Mouse (Mus musculus) embryonic facial prominence, embryonic 11.5 days (tissue): Measurements from ENCODE around the gene Ddx5. TPM values are rescaled to one million over a fixed set of nuclear protein-coding genes. Genes with fewer than 3 reads are reported as not detected.
"Not testable (repeated sequence)": the region's sequence is repeated elsewhere in the genome, so short reads cannot be mapped to it uniquely, and the experiment has no call there.

Experiments used
- ATAC-seq: fragments of 200-750 bp; cut with Nextera tagmentation; replicated peaks from 2 replicates; pipeline ENCODE4 v1.8.0; 2017; ENCODE audit warnings: low read depth; ENCODE audit not compliant: insufficient number of reproducible peaks, low FRiP score, low TSS enrichment
- DNase-seq: peaks from one replicate; pipeline ENCODE4 v3.0.0-alpha.2; 2015; ENCODE audit warnings: low spot score
- H3K27ac ChIP-seq: fragments of 300-500 bp; sonication (generic); replicated peaks from 2 replicates; pipeline ENCODE4 v1.5.1; 2014; ENCODE audit warnings: mild to moderate bottlenecking, low read depth, low read length, control low read depth
- H3K27me3 ChIP-seq: fragments of 300-500 bp; sonication (generic); 2 replicates; pipeline ENCODE4 v1.6.1; 2014; ENCODE audit warnings: mild to moderate bottlenecking, low read length, moderate library complexity, mixed read lengths; ENCODE audit not compliant: control insufficient read depth, insufficient read depth
- H3K36me3 ChIP-seq: fragments of 300-500 bp; sonication (generic); replicated peaks from 2 replicates; pipeline ENCODE4 v1.6.1; 2014; ENCODE audit warnings: low read depth, mild to moderate bottlenecking, low read length, moderate library complexity, mixed read lengths; ENCODE audit not compliant: control insufficient read depth, insufficient read depth
- H3K4me1 ChIP-seq: fragments of 300-500 bp; sonication (generic); 2 replicates; pipeline ENCODE4 v1.6.1; 2014; ENCODE audit warnings: low read length, mixed read lengths; ENCODE audit not compliant: control insufficient read depth, insufficient read depth
- H3K4me2 ChIP-seq: fragments of 300-500 bp; sonication (generic); 2 replicates; pipeline ENCODE4 v1.6.1; 2014; ENCODE audit warnings: low read depth, mild to moderate bottlenecking, control low read depth, low read length, moderate library complexity
- H3K4me3 ChIP-seq: fragments of 300-500 bp; sonication (generic); 2 replicates; pipeline ENCODE4 v1.5.1; 2014; ENCODE audit warnings: low read depth, low read length, control low read depth
- H3K9ac ChIP-seq: fragments of 300-500 bp; sonication (generic); replicated peaks from 2 replicates; pipeline ENCODE4 v1.6.1; 2014; ENCODE audit warnings: mild to moderate bottlenecking, control low read depth, low read length
- H3K9me3 ChIP-seq: fragments of 300-500 bp; sonication (generic); replicated peaks from 2 replicates; pipeline ENCODE4 v1.6.1; 2016; ENCODE audit warnings: mild to moderate bottlenecking, low read length, inconsistent platforms, mixed read lengths; ENCODE audit not compliant: control insufficient read depth
- WGBS: fragments of 180-500 bp; shearing (Covaris S2); extraction: QIAGEN DNeasy Blood & Tissue Kit; methylation state at CpG from one replicate; pipeline ENCODE4 v1.1.7; 2014; 5-methylcytosine and 5-hydroxymethylcytosine counted together
- polyA plus RNA-seq: library from polyadenylated mRNA; unstranded; fragments of >200 nt; fragmentation: Nextera tagmentation; extraction: Ambion mirVana; gene quantifications from 2 replicates; pipeline ENCODE4 v1.2.1, GENCODE M21; 2014

Gene Ddx5
- polyA plus RNA-seq, 1 experiment from 2014 or later: 533 TPM

- DNase-seq: no peak
- 91% methylated on average over 3 of the region's 3 CpGs for WGBS
- no peak for ATAC-seq
- H3K27me3 ChIP-seq: no peaks in the 10 kb centered on the region
- H3K27ac ChIP-seq: no peak overlapping the region
- no peaks in the 10 kb centered on the region for H3K9me3 ChIP-seq
- H3K4me3 ChIP-seq: no peak overlapping the region
- H3K36me3 ChIP-seq: no peaks in the 10 kb centered on the region
- H3K4me1 ChIP-seq: no peaks in the 10 kb centered on the region
- no peak overlapping the region for H3K9ac ChIP-seq
- H3K4me2 ChIP-seq: no peak overlapping the region
Observed at GRCm38 (mm10) chr11:106741826-106742225, 47.2 kb downstream of the Ddx5 start.

DNA sequence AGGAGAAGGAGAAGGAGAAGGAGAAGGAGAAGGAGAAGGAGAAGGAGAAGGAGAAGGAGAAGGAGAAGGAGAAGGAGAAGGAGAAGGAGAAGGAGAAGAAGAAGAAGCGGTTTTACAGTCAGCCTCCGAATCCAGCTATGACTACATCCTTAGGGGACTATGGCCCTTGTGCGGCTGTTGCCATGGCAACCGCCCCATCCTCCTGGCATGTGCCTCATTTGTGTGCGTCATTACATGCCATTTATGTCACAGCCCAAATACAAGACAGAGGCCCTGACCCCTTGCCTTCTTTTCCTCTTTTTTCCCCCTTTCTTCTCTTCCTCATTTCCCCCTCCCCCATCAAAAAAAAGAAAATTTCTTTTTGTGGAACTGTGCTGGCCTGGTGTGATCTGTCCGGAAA lies 47.8 kb downstream of the Ddx5 start:
- WGBS: 65% methylated on average over 6 of the region's 6 CpGs
- DNase-seq (peak; percentile 64), ATAC-seq (no peak)
- no peak overlapping the region for H3K4me3 ChIP-seq
- H3K9me3 ChIP-seq: no peaks in the 10 kb centered on the region
- no peak overlapping the region for H3K4me2 ChIP-seq
- H3K27me3 ChIP-seq: no peaks in the 10 kb centered on the region
- no peaks in the 10 kb centered on the region for H3K4me1 ChIP-seq
- no peak overlapping the region for H3K27ac ChIP-seq
- no peak overlapping the region for H3K9ac ChIP-seq
- no peaks in the 10 kb centered on the region for H3K36me3 ChIP-seq

DNA sequence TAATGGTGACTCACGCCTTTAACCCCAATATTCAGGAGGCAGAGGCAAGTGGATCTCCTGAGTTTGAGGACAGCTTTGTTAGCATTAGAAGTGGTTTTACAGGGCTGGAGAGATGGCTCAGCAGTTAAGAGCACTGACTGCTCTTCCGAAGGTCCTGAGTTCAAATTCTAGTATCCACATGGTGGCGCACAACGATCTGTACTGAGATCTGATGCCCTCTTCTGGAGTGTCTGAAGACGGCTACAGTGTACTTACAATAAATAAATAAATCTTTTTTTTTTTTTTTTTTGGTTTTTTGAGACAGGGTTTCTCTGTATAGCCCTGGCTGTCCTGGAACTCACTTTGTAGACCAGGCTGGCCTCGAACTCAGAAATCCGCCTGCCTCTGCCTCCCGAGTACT lies 48.3 kb downstream of the Ddx5 start:
- ATAC-seq, H3K4me1 ChIP-seq, DNase-seq, H3K36me3 ChIP-seq, H3K27me3 ChIP-seq, H3K4me2 ChIP-seq, H3K4me3 ChIP-seq, H3K9me3 ChIP-seq, H3K9ac ChIP-seq, H3K27ac ChIP-seq: not testable (repeated sequence)
- 92% methylated on average over 5 of the region's 8 CpGs for WGBS

DNA sequence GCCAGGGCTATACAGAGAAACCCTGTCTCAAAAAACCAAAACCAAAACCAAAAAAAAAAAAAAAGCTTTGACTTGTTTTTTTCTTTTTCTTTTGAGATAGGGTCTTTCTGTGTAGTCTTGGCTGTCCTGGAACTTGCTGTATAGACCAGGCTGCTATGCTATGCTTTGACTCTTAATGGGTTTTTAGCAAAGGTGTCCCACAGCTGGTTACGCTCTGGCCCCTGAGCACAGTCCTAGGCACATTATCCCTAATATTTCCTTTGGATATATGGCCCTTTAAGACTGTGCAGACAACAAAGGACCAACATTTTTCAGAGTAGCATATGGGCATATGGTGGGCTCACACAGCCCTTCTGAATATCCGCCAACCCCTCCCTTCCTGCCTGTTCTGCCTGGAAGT lies 49.9 kb downstream of the Ddx5 start:
- Histone ChIP-seq H3K36me3 (no peaks in the 10 kb centered on the region), H3K9me3 (no peaks in the 10 kb centered on the region), H3K9ac (no peak overlapping the region), H3K27ac (no peak overlapping the region), H3K4me1 (no peaks in the 10 kb centered on the region), H3K4me2 (no peak overlapping the region), H3K27me3 (no peaks in the 10 kb centered on the region), H3K4me3 (no peak overlapping the region)
- DNase-seq (no peak), ATAC-seq (no peak)
- WGBS: 88% methylated on average over 2 of the region's 2 CpGs

DNA sequence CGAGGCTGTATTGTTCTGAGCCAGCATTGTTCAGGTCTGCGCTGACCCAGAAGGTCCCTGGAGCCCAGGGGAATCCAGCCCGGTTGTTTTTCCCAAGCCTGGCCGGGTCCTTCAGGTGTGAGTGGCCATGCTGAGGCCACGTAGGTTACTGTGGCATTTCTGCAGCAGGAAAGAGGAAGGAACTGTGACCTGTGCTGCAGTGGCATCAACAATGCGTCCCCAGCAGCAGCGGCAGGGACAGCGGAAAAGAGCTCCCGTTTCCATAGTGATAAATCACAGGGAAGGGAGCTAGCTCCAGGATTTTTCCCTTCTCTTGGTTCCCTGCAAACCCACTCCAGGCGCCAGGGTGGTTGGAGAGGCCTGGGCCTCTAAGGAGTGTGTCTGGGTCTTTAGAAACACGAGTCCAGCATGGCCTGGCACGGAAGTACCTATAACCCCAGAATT lies 51.8 kb downstream of the Ddx5 start:
- no peaks in the 10 kb centered on the region for H3K9me3 ChIP-seq
- peak overlapping the region; percentile 29; the same call in 1 of the 2 replicates for H3K9ac ChIP-seq
- ATAC-seq: 0 out of 2 replicates have a peak, but pooled peaks have one; percentile 29
- H3K36me3 ChIP-seq: no peaks in the 10 kb centered on the region
- H3K27ac ChIP-seq: no peak overlapping the region
- no peak overlapping the region for H3K4me3 ChIP-seq
- no peak for DNase-seq
- WGBS: 16% methylated on average over 12 of the region's 12 CpGs
- no peaks in the 10 kb centered on the region for H3K27me3 ChIP-seq
- H3K4me1 ChIP-seq: no peaks in the 10 kb centered on the region
- H3K4me2 ChIP-seq: no peak overlapping the region

DNA sequence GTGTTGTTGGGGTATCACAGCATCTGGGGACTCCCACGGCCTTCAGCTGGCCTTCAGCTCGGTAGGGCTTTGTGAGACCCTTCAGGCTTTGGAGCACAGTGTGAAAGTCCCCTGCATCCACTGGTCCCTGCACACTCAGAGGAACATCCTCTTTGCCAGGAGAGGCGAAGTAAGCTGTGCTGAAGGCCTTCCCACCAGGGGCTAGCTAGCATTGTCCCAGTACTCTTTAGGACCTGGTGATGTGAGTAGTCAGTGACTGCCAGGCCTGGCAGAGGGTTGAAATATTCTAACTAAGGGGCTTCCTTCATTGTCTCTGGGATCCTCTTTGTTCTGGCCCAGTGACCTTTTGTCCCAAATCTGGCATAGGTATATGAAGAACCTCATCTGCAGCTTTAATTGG lies 52.4 kb downstream of the Ddx5 start:
- DNase-seq (no peak), ATAC-seq (no peak)
- Histone ChIP-seq H3K4me1 (no peaks in the 10 kb centered on the region), H3K4me2 (no peak overlapping the region), H3K27me3 (no peaks in the 10 kb centered on the region), H3K9ac (no peak overlapping the region), H3K9me3 (no peaks in the 10 kb centered on the region), H3K4me3 (no peak overlapping the region), H3K27ac (no peak overlapping the region), H3K36me3 (no peaks in the 10 kb centered on the region)
- 70% methylated on average over 3 of the region's 3 CpGs for WGBS

DNA sequence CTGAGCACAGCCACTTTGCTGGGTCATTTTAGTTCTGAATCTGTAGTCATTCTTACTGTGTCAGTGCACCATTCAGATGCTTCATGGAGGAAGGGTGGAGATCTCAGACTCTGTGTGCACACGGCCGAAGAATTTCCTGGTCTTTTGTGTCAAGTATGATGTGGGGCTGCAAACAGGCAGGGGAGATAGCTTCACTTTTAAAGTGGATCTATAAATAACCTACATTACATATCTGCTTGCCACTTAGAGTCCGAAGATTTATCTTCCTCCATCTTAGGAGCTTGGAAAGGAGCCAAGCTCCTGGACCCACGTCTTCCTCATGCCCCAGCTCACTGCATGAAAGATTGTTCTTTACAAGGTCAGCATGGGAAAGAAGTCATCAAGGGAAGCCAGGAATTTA lies 58.3 kb downstream of the Ddx5 start:
- no peak overlapping the region for H3K27ac ChIP-seq
- H3K4me1 ChIP-seq: no peaks in the 10 kb centered on the region
- ATAC-seq: no peak
- no peaks in the 10 kb centered on the region for H3K36me3 ChIP-seq
- no peak overlapping the region for H3K4me3 ChIP-seq
- no peaks in the 10 kb centered on the region for H3K9me3 ChIP-seq
- H3K4me2 ChIP-seq: no peak overlapping the region
- DNase-seq: no peak
- no peaks in the 10 kb centered on the region for H3K27me3 ChIP-seq
- WGBS: 86% methylated on average over 4 of the region's 4 CpGs
- H3K9ac ChIP-seq: no peak overlapping the region
